10 mouse cellular contexts compared by ENCODE assay signal in genomic region chr11:94470391-94470790, GRCm38 (mm10). TPM values are rescaled to one million over a fixed set of nuclear protein-coding genes. Genes with fewer than 3 reads are reported as not detected.
DNase-seq lines count a peak whose midpoint lies in the region; ATAC-seq lines count a peak whose summit lies in the region.
"Had no signal": no experiment of that assay in that cellular context is flagged by ENCODE, and none has a peak within 500 bp of the region (broad histone marks: within the 10 kb centered on the region; RNA-seq: fewer than 3 reads in every experiment).

No protein-coding gene starts in this region.

- H3K36me3 ChIP-seq in kidney, embryonic 15.5 days, result no peaks in the 10 kb centered on the region
- peaks cover 8% of the 10 kb centered on the region; the same call in 1 of the 2 replicates for H3K36me3 ChIP-seq in forebrain, embryonic 10.5 days (replicated peaks)
- H3K36me3 ChIP-seq in limb, embryonic 10.5 days, result peaks cover 26% of the 10 kb centered on the region
- no peaks in the 10 kb centered on the region for H3K36me3 ChIP-seq in neural tube, embryonic 14.5 days (ENCODE audit: control insufficient read depth, insufficient read depth, low read length)
- H3K36me3 ChIP-seq: heart, embryonic 12.5 days had no signal

- no peak overlapping the region for H3K4me3 ChIP-seq in kidney, embryonic 15.5 days (replicated peaks)
- H3K4me3 ChIP-seq in forebrain, embryonic 10.5 days, result peak overlapping the region; percentile 79
- H3K4me3 ChIP-seq in limb, embryonic 10.5 days, result peak overlapping the region; percentile 89
- H3K4me3 ChIP-seq in neural tube, embryonic 14.5 days (ENCODE audit: low read depth, low read length), result no peak overlapping the region
- H3K4me3 ChIP-seq: heart, embryonic 12.5 days had no signal

- no peaks in the 10 kb centered on the region for H3K9me3 ChIP-seq in kidney, embryonic 15.5 days (replicated peaks)
- H3K9me3 ChIP-seq in forebrain, embryonic 10.5 days, result no peaks in the 10 kb centered on the region
- H3K9me3 ChIP-seq in limb, embryonic 10.5 days (replicated peaks), result no peaks in the 10 kb centered on the region
- H3K9me3 ChIP-seq in neural tube, embryonic 14.5 days (ENCODE audit: control insufficient read depth, low read length), result no peaks in the 10 kb centered on the region
- H3K9me3 ChIP-seq: heart, embryonic 12.5 days had no signal

- peaks cover 29% of the 10 kb centered on the region for H3K27me3 ChIP-seq in kidney, embryonic 15.5 days
- H3K27me3 ChIP-seq in forebrain, embryonic 10.5 days (ENCODE audit: poor library complexity, severe bottlenecking), result peaks cover 57% of the 10 kb centered on the region
- peaks cover 18% of the 10 kb centered on the region for H3K27me3 ChIP-seq in limb, embryonic 10.5 days (ENCODE audit: low read depth, poor library complexity, severe bottlenecking)
- H3K27me3 ChIP-seq in neural tube, embryonic 14.5 days (ENCODE audit: control insufficient read depth, insufficient read depth, low read length), result peaks cover 2% of the 10 kb centered on the region

- no peak overlapping the region for H3K9ac ChIP-seq in kidney, embryonic 15.5 days
- no peak overlapping the region for H3K9ac ChIP-seq in neural tube, embryonic 14.5 days (replicated peaks; ENCODE audit: low read depth, low read length)

- 19% methylated on average over 5 of the region's 7 CpGs for WGBS in kidney, embryonic 15.5 days
- WGBS in forebrain, embryonic 10.5 days, result 26% methylated on average over 7 of the region's 7 CpGs
- 15% methylated on average over 6 of the region's 7 CpGs for WGBS in limb, embryonic 10.5 days
- 44% methylated on average over 6 of the region's 7 CpGs for WGBS in neural tube, embryonic 14.5 days

- H3K4me2 ChIP-seq in kidney, embryonic 15.5 days, result peak overlapping the region; percentile 98; the same call in 1 of the 2 replicates
- H3K4me2 ChIP-seq in neural tube, embryonic 14.5 days (ENCODE audit: low read depth, low read length), result peak overlapping the region; percentile 95; the same call in 1 of the 2 replicates
- H3K4me2 ChIP-seq: heart, embryonic 12.5 days had no signal

- peak overlapping the region; percentile 38 for H3K27ac ChIP-seq in kidney, embryonic 15.5 days
- H3K27ac ChIP-seq in forebrain, embryonic 10.5 days, result peak overlapping the region; percentile 94
- H3K27ac ChIP-seq in limb, embryonic 10.5 days, result peak overlapping the region; percentile 94
- no peak overlapping the region for H3K27ac ChIP-seq in neural tube, embryonic 14.5 days (ENCODE audit: low read depth, low read length)

- ATAC-seq in kidney, embryonic 15.5 days (replicated peaks; ENCODE audit: low FRiP score), result no peak
- no peak for ATAC-seq in neural tube, embryonic 14.5 days (ENCODE audit: low read depth)
- ATAC-seq in megakaryocyte, adult 5-6 weeks (ENCODE audit: poor library complexity, severe bottlenecking), result no peak

- no peak for DNase-seq in kidney, postnatal 14 days
- peak; percentile 49 for DNase-seq in forebrain, embryonic 10.5 days (ENCODE audit: extremely low spot score, low spot score)
- DNase-seq in limb, embryonic 10.5 days (ENCODE audit: low spot score), result peak; percentile 78
- DNase-seq in frontal cortex, postnatal 36 days (ENCODE audit: low spot score in 2 of 2), result no peak
- no peak for DNase-seq in right cerebral cortex, postnatal 10 days (ENCODE audit: low spot score in 2 of 2)

- peaks cover 88% of the 10 kb centered on the region for H3K4me1 ChIP-seq in kidney, embryonic 15.5 days
- H3K4me1 ChIP-seq in forebrain, embryonic 10.5 days, result peaks cover 99% of the 10 kb centered on the region
- peaks cover 99% of the 10 kb centered on the region for H3K4me1 ChIP-seq in limb, embryonic 10.5 days
- peaks cover 43% of the 10 kb centered on the region for H3K4me1 ChIP-seq in neural tube, embryonic 14.5 days (ENCODE audit: control insufficient read depth, insufficient read depth, low read length)

RNA-seq across cellular contexts. Expression of gene Cacna1g, which starts 3.6 kb away (rescaled TPM):
- 8.5 and 9.9 TPM in 2 replicates for polyA plus RNA-seq in kidney, embryonic 15.5 days (2015; fragmentation: Nextera tagmentation; extraction: Ambion mirVana)
- polyA plus RNA-seq in forebrain, embryonic 10.5 days (2016; fragmentation: Nextera tagmentation; extraction: Ambion mirVana), result 7.0 and 8.3 TPM in 2 replicates
- 12.7 and 21.4 TPM in 2 replicates for polyA plus RNA-seq in limb, embryonic 10.5 days (2016; fragmentation: Nextera tagmentation; extraction: Ambion mirVana)
- polyA plus RNA-seq in neural tube, embryonic 14.5 days (2014; fragmentation: Nextera tagmentation; extraction: Ambion mirVana), result 14.3 and 22.5 TPM in 2 replicates
- total RNA-seq in megakaryocyte, adult 5-6 weeks (2015), result 0.96 and 0.98 TPM in 2 replicates
- total RNA-seq in megakaryocyte, adult 5-6 weeks (2017), result 0.16 TPM in 1 of 2 replicates, not detected in the other

RNA-seq across cellular contexts. Expression of gene Spata20, which starts 15.6 kb away (rescaled TPM):
- polyA plus RNA-seq in kidney, embryonic 15.5 days (2015; fragmentation: Nextera tagmentation; extraction: Ambion mirVana), result 0.05 and 0.19 TPM in 2 replicates
- polyA plus RNA-seq in forebrain, embryonic 10.5 days (2016; fragmentation: Nextera tagmentation; extraction: Ambion mirVana), result not detected in 2 replicates
- 0.05 TPM in 1 of 2 replicates, not detected in the other for polyA plus RNA-seq in limb, embryonic 10.5 days (2016; fragmentation: Nextera tagmentation; extraction: Ambion mirVana)
- 0.09 and 0.26 TPM in 2 replicates for polyA plus RNA-seq in neural tube, embryonic 14.5 days (2014; fragmentation: Nextera tagmentation; extraction: Ambion mirVana)
- total RNA-seq in megakaryocyte, adult 5-6 weeks (2015), result not detected in 2 replicates
- not detected in 2 replicates for total RNA-seq in megakaryocyte, adult 5-6 weeks (2017)
- polyA plus RNA-seq: heart, embryonic 12.5 days; small intestine, adult 2 months had no signal

RNA-seq across cellular contexts. Expression of gene Epn3, which starts 29.4 kb away (rescaled TPM):
- polyA plus RNA-seq in kidney, embryonic 15.5 days (2015; fragmentation: Nextera tagmentation; extraction: Ambion mirVana), result 16.5 and 18.4 TPM in 2 replicates
- polyA plus RNA-seq in forebrain, embryonic 10.5 days (2016; fragmentation: Nextera tagmentation; extraction: Ambion mirVana), result 1.6 and 2.0 TPM in 2 replicates
- polyA plus RNA-seq in limb, embryonic 10.5 days (2016; fragmentation: Nextera tagmentation; extraction: Ambion mirVana), result 3.0 and 3.6 TPM in 2 replicates
- polyA plus RNA-seq in neural tube, embryonic 14.5 days (2014; fragmentation: Nextera tagmentation; extraction: Ambion mirVana), result 0.68 and 0.82 TPM in 2 replicates
- not detected in 2 replicates for total RNA-seq in megakaryocyte, adult 5-6 weeks (2015)
- not detected in 2 replicates for total RNA-seq in megakaryocyte, adult 5-6 weeks (2017)

RNA-seq across cellular contexts. Expression of gene Mycbpap, which starts 51.2 kb away (rescaled TPM):
- 3.6 and 4.4 TPM in 2 replicates for polyA plus RNA-seq in kidney, embryonic 15.5 days (2015; fragmentation: Nextera tagmentation; extraction: Ambion mirVana)
- 3.4 and 4.5 TPM in 2 replicates for polyA plus RNA-seq in forebrain, embryonic 10.5 days (2016; fragmentation: Nextera tagmentation; extraction: Ambion mirVana)
- 2.7 and 5.0 TPM in 2 replicates for polyA plus RNA-seq in limb, embryonic 10.5 days (2016; fragmentation: Nextera tagmentation; extraction: Ambion mirVana)
- 1.7 and 2.0 TPM in 2 replicates for polyA plus RNA-seq in neural tube, embryonic 14.5 days (2014; fragmentation: Nextera tagmentation; extraction: Ambion mirVana)
- total RNA-seq in megakaryocyte, adult 5-6 weeks (2015), result 0.23 TPM in 1 of 2 replicates, not detected in the other
- 0.20 TPM in 1 of 2 replicates, not detected in the other for total RNA-seq in megakaryocyte, adult 5-6 weeks (2017)

Comparison
In these comparisons a context has a peak if more than half of its experiments do, and no peak if none do; other contexts are left out.
1. H3K4me3 ChIP-seq: peak in forebrain, embryonic 10.5 days (single experiment) and limb, embryonic 10.5 days (single experiment); none in kidney, embryonic 15.5 days (single experiment) and neural tube, embryonic 14.5 days (single experiment).
2. DNase-seq: peak in forebrain, embryonic 10.5 days (single experiment) and limb, embryonic 10.5 days (single experiment); none in kidney, postnatal 14 days (single experiment), frontal cortex, postnatal 36 days (0 of 2) and right cerebral cortex, postnatal 10 days (0 of 2).